Mouse (Mus musculus): ENCODE measurements around the gene Dyrk2.

DNA sequence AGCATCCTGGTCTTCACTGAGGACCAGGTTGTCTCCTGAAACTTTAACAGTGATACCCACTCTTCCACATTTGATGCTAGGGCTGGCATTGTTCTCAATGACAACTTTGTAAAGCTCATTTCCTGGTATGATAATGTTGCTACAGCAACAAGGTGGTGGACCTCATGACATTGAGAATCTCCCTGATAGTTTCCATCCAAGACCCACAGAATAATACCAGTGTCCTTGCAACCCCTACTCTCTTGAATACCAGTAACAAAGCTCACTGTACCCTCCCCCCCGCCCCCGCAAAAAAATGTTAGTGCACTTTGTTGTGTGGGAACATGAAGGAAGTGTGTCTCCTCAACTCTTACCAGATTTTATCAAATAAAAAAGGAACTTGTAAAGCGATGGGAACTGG is 23.6 kb upstream of the Dyrk2 start:
- no peak for TF ChIP-seq CTCF (IDR thresholded peaks at IDR 0.05; ENCODE audit: low read depth)
- TF ChIP-seq EP300 (IDR thresholded peaks at IDR 0.05; ENCODE audit: low read depth): no peak

All from liver, postnatal 0 days (tissue).